Mouse (Mus musculus): ENCODE measurements around the gene Vmn2r58.
"Not testable (repeated sequence)": the region's sequence is repeated elsewhere in the genome, so short reads cannot be mapped to it uniquely, and the experiment has no call there.

Gene Vmn2r58

GRCm38 (mm10) chr7:41872612-41873011 lies at the start of gene Vmn2r58:
Gene Vmn2r58, minus strand, starts transcription at chr7:41872712.
- not testable (repeated sequence) for DNase-seq (ENCODE audit: low spot score)
